Mouse (Mus musculus): Measurements from ENCODE around the gene Nes. TPM values are rescaled to one million over a fixed set of nuclear protein-coding genes. Genes with fewer than 3 reads are reported as not detected.

Nes gene
- polyA plus RNA-seq, 1 experiment from 2014 or later, result 49.5 TPM

- H3K4me1 ChIP-seq (replicated peaks), result peaks cover 68% of the 10 kb centered on the region
Observed at GRCm38 (mm10) chr3:87986868-87987267, 16.0 kb downstream of the Nes start.

DNA sequence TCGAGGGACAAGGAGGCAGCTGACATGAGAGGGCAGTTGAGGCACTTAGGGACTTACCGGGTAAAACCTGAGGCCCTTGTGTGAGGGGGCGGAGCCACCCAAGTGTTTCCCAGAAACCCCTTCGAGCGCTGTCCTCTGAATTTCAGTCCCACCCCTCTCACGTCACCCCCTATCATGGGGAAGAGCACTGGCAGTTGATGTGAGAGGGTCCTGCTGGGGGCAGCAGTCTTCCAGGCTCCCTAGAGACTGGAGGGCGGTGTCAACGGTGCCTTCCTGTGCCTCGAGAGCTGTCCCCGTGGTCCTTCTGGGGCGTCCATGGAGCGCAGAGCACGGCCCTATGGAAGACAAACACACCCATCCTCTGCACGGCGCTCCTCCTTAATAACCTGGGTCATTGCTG, 16.8 kb downstream of the Nes start:
- Histone ChIP-seq H3K36me3 (no peaks in the 10 kb centered on the region), H3K27me3 (peaks cover 40% of the 10 kb centered on the region), H3K4me2 (peak overlapping the region; percentile 61), H3K27ac (peak overlapping the region; percentile 72), H3K9ac (peak overlapping the region; percentile 66), H3K4me3 (peak overlapping the region; percentile 40), H3K9me3 (no peaks in the 10 kb centered on the region), H3K4me1 (replicated peaks) (peaks cover 61% of the 10 kb centered on the region)
- WGBS, result 0% methylated on average over 15 of the region's 15 CpGs
- ATAC-seq (ENCODE audit: low FRiP score), result peak; percentile 60

More at GRCm38 (mm10) chr3:87986868-87987267, 16.0 kb downstream of the Nes start:
- ATAC-seq (ENCODE audit: low FRiP score), result peak; percentile 74
- peak overlapping the region; percentile 72 for H3K27ac ChIP-seq
- H3K4me2 ChIP-seq, result peak overlapping the region; percentile 61
- 0% methylated on average over 17 of the region's 17 CpGs for WGBS
- H3K9ac ChIP-seq, result peak overlapping the region; percentile 66
- no peaks in the 10 kb centered on the region for H3K9me3 ChIP-seq
- H3K36me3 ChIP-seq, result no peaks in the 10 kb centered on the region
- peak overlapping the region; percentile 40 for H3K4me3 ChIP-seq
- peaks cover 33% of the 10 kb centered on the region for H3K27me3 ChIP-seq

- peak; percentile 15; the same call in 1 of the 2 replicates for ATAC-seq (ENCODE audit: low FRiP score)
- peak overlapping the region; percentile 66 for H3K9ac ChIP-seq
- no peaks in the 10 kb centered on the region for H3K9me3 ChIP-seq
- no peaks in the 10 kb centered on the region for H3K36me3 ChIP-seq
- WGBS, result 6% methylated on average over 15 of the region's 15 CpGs
- H3K4me2 ChIP-seq, result peak overlapping the region; percentile 61
- H3K27me3 ChIP-seq, result peaks cover 45% of the 10 kb centered on the region
- peak overlapping the region; percentile 72 for H3K27ac ChIP-seq
- H3K4me1 ChIP-seq (replicated peaks), result peaks cover 56% of the 10 kb centered on the region
- peak overlapping the region; percentile 40 for H3K4me3 ChIP-seq
Observed at GRCm38 (mm10) chr3:87988068-87988467, 17.2 kb downstream of the Nes start.

DNA sequence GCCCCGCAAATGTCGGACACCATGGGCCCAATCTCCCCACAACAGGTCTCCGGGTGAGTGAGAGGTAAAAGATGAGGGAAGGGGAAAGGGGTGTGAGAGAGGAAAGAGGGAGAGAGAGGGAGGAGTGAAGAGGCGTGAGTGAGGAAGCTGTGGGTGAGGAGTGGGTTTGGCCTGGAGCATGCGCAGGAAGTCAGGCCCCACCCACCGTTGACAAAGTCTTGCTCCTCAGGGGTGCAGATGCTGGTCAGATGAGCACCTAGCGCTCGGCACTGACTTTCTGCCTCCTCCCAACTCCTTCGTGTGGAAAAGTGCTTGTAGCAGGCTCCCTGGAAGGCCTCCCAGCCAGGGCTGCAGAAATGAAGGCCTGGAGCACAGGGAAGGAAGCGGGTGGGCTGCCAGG, 19.1 kb downstream of the Nes start:
- no peak overlapping the region for H3K27ac ChIP-seq
- no peak for ATAC-seq (ENCODE audit: low FRiP score)
- H3K9me3 ChIP-seq, result no peaks in the 10 kb centered on the region
- no peak overlapping the region for H3K9ac ChIP-seq
- no peaks in the 10 kb centered on the region for H3K36me3 ChIP-seq
- H3K4me1 ChIP-seq (replicated peaks), result peaks cover 39% of the 10 kb centered on the region
- no peak overlapping the region for H3K4me3 ChIP-seq
- 49% methylated on average over 10 of the region's 10 CpGs for WGBS
- no peak overlapping the region for H3K4me2 ChIP-seq
- H3K27me3 ChIP-seq, result peaks cover 63% of the 10 kb centered on the region

DNA sequence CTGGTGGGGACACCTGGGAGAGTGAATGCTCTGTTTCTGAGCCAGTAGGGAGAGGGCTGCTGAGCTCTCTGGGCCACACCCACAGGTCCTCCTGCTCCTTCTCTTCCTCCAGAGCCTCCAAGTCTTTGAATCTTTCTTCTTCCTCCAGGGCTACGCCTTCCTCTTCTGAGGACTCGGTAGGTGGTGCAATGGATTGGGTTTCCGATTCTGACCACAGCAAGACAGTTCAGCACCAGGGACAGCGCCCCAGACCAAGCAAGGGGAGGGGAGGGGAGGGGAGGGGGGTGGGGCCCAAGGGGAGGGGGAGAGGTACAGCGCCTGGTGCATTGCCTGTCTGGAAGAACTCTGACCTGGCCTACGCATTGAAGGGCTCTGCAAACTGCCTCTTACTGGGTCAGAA, 22.6 kb downstream of the Nes start:
- peaks cover 97% of the 10 kb centered on the region for H3K27me3 ChIP-seq
- H3K27ac ChIP-seq, result no peak overlapping the region
- no peak overlapping the region for H3K9ac ChIP-seq
- peaks cover 23% of the 10 kb centered on the region for H3K4me1 ChIP-seq (replicated peaks)
- H3K9me3 ChIP-seq, result no peaks in the 10 kb centered on the region
- H3K36me3 ChIP-seq, result no peaks in the 10 kb centered on the region
- H3K4me2 ChIP-seq, result no peak overlapping the region
- H3K4me3 ChIP-seq, result no peak overlapping the region
- no peak for ATAC-seq (ENCODE audit: low FRiP score)
- WGBS, result 3% methylated on average over 5 of the region's 6 CpGs

GRCm38 (mm10) chr3:87995331-87995730, 24.5 kb downstream of the Nes start:
- Histone ChIP-seq H3K4me2 (no peak overlapping the region), H3K4me3 (no peak overlapping the region), H3K36me3 (no peaks in the 10 kb centered on the region), H3K27ac (no peak overlapping the region), H3K4me1 (replicated peaks) (peaks cover 37% of the 10 kb centered on the region), H3K27me3 (peaks cover 100% of the 10 kb centered on the region), H3K9me3 (no peaks in the 10 kb centered on the region), H3K9ac (no peak overlapping the region)
- ATAC-seq (ENCODE audit: low FRiP score), result no peak
- WGBS, result 22% methylated on average over 11 of the region's 11 CpGs

GRCm38 (mm10) chr3:87996401-87996800, 25.5 kb downstream of the Nes start:
- 3% methylated on average over 15 of the region's 15 CpGs for WGBS
- peak overlapping the region; percentile 69; the same call in 1 of the 2 replicates for H3K9ac ChIP-seq
- H3K4me1 ChIP-seq (replicated peaks), result peaks cover 44% of the 10 kb centered on the region
- peak overlapping the region; percentile 70 for H3K4me2 ChIP-seq
- H3K27me3 ChIP-seq, result peaks cover 100% of the 10 kb centered on the region
- ATAC-seq (ENCODE audit: low FRiP score), result no peak
- H3K36me3 ChIP-seq, result no peaks in the 10 kb centered on the region
- H3K4me3 ChIP-seq, result peak overlapping the region; percentile 45
- H3K9me3 ChIP-seq, result no peaks in the 10 kb centered on the region
- H3K27ac ChIP-seq, result no peak overlapping the region

DNA sequence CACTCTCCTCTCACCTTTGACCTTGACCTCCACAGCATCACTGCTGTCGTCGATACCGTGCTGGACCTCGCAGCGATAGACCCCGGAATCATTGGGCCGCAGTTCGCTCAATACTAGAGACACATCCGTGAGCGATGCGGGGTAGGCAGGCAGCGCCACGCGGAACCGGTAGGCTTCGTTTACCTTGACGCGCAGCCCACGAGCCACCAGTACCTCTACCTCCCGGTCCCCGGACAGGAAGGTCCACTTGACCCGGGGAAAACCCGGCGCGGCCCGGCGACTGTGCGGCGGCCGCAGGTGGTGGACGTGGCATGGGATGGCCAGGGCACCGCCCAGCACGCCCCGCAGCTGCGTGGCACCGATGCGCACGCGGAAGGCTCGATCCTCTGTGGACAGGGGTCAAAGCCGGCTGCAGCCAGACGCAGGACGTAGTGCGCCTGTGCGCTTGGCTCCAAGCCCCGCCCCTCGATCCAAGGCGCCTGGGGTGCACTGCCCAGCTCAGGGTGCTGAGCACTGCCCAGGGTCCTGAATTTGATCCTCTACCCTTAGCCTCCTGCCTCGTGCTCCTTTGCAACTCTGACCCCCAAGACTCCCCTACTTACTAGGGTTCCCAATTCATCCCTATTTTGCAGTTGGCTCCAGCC, 26.2 kb downstream of the Nes start:
- Histone ChIP-seq H3K27me3 (peaks cover 100% of the 10 kb centered on the region), H3K9ac (peak overlapping the region; percentile 69), H3K4me1 (replicated peaks) (peaks cover 51% of the 10 kb centered on the region), H3K9me3 (no peaks in the 10 kb centered on the region), H3K27ac (no peak overlapping the region), H3K36me3 (no peaks in the 10 kb centered on the region), H3K4me3 (peak overlapping the region; percentile 45), H3K4me2 (peak overlapping the region; percentile 70)
- WGBS, result 1% methylated on average over 49 of the region's 49 CpGs
- ATAC-seq (ENCODE audit: low FRiP score), result no peak

DNA sequence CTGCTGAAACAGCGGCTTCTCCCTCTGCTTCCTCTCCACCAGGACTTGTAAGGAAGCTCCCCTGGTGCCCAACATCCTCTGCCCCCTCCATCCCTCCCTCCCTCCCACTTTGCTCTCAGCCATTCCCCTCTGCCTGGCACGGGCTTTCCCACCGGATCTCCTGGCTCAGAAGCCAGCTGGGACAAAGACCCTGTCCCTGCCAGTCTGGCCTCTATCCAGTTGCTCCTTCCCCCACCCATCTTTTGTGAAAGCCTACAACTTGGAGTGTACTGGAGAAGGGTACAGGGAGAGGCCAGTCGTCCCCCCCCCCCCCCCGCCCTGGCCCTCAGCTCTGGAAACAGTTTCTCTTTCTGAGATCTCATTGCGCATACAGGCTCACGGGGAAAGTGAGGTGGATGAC, 27.9 kb downstream of the Nes start:
- no peaks in the 10 kb centered on the region for H3K36me3 ChIP-seq
- H3K4me1 ChIP-seq (replicated peaks), result peaks cover 59% of the 10 kb centered on the region
- ATAC-seq (ENCODE audit: low FRiP score), result peak; percentile 38; the same call in 1 of the 2 replicates
- no peak overlapping the region; the same call in 1 of the 2 replicates for H3K27ac ChIP-seq
- H3K9ac ChIP-seq, result no peak overlapping the region
- H3K9me3 ChIP-seq, result no peaks in the 10 kb centered on the region
- H3K27me3 ChIP-seq, result peaks cover 100% of the 10 kb centered on the region
- WGBS, result 2% methylated on average over 7 of the region's 7 CpGs
- peak overlapping the region; percentile 47 for H3K4me3 ChIP-seq
- H3K4me2 ChIP-seq, result peak overlapping the region; percentile 83

DNA sequence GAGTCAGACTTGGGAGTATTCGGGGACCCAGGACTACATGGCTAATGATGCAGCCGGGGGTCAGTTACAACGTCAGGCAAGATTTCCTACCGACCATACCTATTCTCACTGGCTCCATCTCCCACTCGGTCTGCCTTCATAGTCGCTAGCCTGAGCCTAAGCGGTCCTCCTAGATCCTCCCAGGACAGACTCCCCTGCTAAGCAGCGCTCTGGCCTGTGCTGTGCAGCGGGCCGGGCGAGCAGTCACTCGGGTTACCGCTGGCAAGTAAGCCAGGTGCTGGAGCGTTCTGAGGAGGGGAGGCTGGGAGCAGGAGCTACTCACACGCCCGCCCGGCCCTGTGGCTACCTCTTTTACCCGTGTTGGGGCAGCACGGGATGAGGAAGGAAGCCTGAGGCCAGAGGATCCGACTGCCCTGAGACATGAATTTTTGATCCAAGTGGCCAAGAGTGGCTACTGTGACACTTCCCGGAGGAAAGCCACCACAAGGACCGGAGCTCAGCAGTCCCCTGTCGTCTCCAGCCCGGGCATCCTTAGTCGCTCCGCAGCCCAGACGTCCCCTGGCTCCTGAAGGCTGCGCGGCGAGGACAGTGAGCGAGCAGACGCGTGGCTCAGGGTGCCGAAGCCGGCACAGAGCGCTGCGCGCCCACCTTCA, 28.5 kb downstream of the Nes start:
- Histone ChIP-seq H3K4me1 (replicated peaks) (peaks cover 59% of the 10 kb centered on the region), H3K27me3 (peaks cover 99% of the 10 kb centered on the region), H3K9ac (peak overlapping the region; percentile 67), H3K9me3 (no peaks in the 10 kb centered on the region), H3K27ac (peak overlapping the region; percentile 37), H3K4me2 (peak overlapping the region; percentile 83), H3K36me3 (no peaks in the 10 kb centered on the region), H3K4me3 (peak overlapping the region; percentile 47)
- ATAC-seq (ENCODE audit: low FRiP score), result peak; percentile 15
- WGBS, result under 1% methylated on average over 38 of the region's 38 CpGs

DNA sequence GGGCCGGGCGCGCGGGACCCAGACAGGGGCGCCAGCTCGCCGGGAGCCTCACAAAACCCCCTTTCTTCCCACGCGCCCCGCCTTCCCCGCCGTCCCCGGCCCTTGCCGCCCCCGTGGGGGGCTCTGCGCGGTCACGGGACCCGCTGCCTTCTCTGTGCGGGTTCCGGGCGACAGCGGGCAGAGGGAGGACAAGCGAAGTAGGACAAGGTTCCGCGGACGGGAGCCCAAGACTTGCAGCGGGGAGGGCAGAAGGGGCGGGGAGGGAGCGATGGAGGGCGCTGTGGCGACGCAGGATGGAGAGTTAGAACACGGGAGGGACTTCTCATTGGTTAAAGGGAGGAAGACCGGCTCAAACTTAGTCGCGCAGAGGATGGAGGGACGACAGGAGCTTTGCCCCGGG, 29.3 kb downstream of the Nes start, which contains the start of gene Bcan:
Bcan (minus strand) TSS at position 50 of the 400 bp plus-strand sequence.
- Histone ChIP-seq H3K9me3 (no peaks in the 10 kb centered on the region), H3K27ac (peak within 1 kb of the TSS; percentile 37), H3K9ac (peak within 1 kb of the TSS; percentile 67), H3K4me2 (peak within 1 kb of the TSS; percentile 83), H3K4me1 (replicated peaks) (peaks cover 59% of the 10 kb centered on the region), H3K36me3 (no peaks in the 10 kb centered on the region), H3K4me3 (peak within 1 kb of the TSS; percentile 47), H3K27me3 (peaks cover 93% of the 10 kb centered on the region)
- under 1% methylated on average over 36 of the region's 39 CpGs for WGBS
- peak; percentile 3; the same call in 1 of the 2 replicates for ATAC-seq (ENCODE audit: low FRiP score)

- H3K9me3 ChIP-seq, result no peaks in the 10 kb centered on the region
- H3K4me2 ChIP-seq, result peak overlapping the region; percentile 83
- ATAC-seq (ENCODE audit: low FRiP score), result no peak
- 17% methylated on average over 11 of the region's 11 CpGs for WGBS
- H3K4me1 ChIP-seq (replicated peaks), result peaks cover 56% of the 10 kb centered on the region
- H3K27me3 ChIP-seq, result peaks cover 89% of the 10 kb centered on the region
- H3K36me3 ChIP-seq, result no peaks in the 10 kb centered on the region
- peak overlapping the region; percentile 67; the same call in 1 of the 2 replicates for H3K9ac ChIP-seq
- H3K4me3 ChIP-seq, result peak overlapping the region; percentile 47
- H3K27ac ChIP-seq, result no peak overlapping the region
Observed at GRCm38 (mm10) chr3:88000816-88001595, 30.1 kb downstream of the Nes start.

All from hindbrain, embryonic 13.5 days (tissue).